Mouse (Mus musculus) bone marrow macrophage, adult 2 months (primary cell): ENCODE measurements around the gene Emilin2. TPM values are rescaled to one million over a fixed set of nuclear protein-coding genes. Genes with fewer than 3 reads are reported as not detected.
"Not testable (repeated sequence)": the region's sequence is repeated elsewhere in the genome, so short reads cannot be mapped to it uniquely, and the experiment has no call there.

Experiments
- H3K27ac ChIP-seq: 2 replicates; pipeline ENCODE4 v1.5.1; 2012; ENCODE audit warnings: low read depth, low read length; ENCODE audit not compliant: insufficient read depth
- H3K4me1 ChIP-seq: 2 replicates; pipeline ENCODE4 v1.6.1; 2012; ENCODE audit warnings: low read length; ENCODE audit not compliant: control insufficient read depth, insufficient read depth
- H3K4me3 ChIP-seq: 2 replicates; pipeline ENCODE4 v1.5.1; 2012; ENCODE audit warnings: mild to moderate bottlenecking, low read length, moderate library complexity; ENCODE audit not compliant: insufficient read depth
- CTCF ChIP-seq: IDR thresholded peaks from 2 replicates; pipeline ENCODE4 v1.5.1; 2012; ENCODE audit warnings: low read depth, mild to moderate bottlenecking, low read length, moderate library complexity
- POLR2A ChIP-seq: IDR thresholded peaks from 2 replicates; pipeline ENCODE4 v1.6.1; 2012; ENCODE audit warnings: mild to moderate bottlenecking, low read depth, low read length, borderline replicate concordance
- polyA plus RNA-seq: library from polyadenylated mRNA; stranded (reverse); fragments of >200 nt; gene quantifications from 2 replicates; pipeline ENCODE4 v1.2.4, GENCODE M21; 2012; ENCODE audit not compliant: missing spikeins, insufficient read depth, insufficient read length

Emilin2 gene
- polyA plus RNA-seq, result 72.4 and 102 TPM in 2 replicates

DNA sequence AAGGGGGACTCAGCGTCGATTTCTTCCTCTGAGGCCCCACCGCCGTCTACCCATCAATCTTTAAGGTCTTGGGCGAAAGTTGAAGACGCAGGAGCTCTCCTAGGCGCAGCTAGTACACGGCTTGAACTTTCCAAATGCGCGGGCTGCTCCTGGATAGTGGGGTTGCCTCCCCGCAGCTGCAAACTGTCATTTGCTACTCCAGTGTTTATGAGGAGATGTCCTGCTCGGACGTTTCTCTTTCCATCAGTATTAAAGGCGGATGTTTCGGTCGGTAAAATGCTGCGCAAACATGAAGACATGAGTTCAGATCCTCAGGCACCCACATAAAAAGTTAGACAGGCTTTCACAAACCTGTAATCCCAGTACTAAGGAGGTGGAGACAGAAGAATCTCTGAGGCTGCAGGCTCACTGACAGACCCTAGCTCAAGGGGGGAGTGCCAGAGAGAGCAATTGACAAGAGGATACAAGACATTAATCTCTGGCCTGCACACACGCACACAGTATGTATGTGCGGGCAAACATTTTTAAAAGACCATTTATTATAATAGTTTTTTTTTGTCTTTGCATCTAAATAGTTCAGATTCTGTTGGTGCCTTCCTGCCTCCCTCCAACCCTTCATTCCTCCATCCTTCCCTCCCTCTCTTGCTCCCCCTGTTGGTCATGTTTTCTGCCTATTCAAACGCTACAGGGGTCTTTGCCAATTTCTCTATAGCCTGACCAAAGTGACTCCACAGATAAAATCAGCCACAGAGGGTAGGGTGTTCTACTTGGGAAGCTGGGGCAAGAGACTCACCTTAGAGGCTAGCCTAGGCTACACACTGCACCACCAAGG, at the start of gene Emilin2:
Gene Emilin2, minus strand, starts transcription at position 639 of the 832 bp plus-strand sequence.
- H3K27ac ChIP-seq, result no peak within 1 kb of the TSS
- peaks cover 23% of the 10 kb centered on the region for H3K4me1 ChIP-seq
- TF ChIP-seq POLR2A (no peak), CTCF (peak; percentile 62)
- peak within 1 kb of the TSS; percentile 89 for H3K4me3 ChIP-seq

GRCm38 (mm10) chr17:71355526-71355925, 43.7 kb upstream of the Emilin2 start:
- Histone ChIP-seq H3K27ac (no peak overlapping the region), H3K4me1 (no peaks in the 10 kb centered on the region), H3K4me3 (no peak overlapping the region)
- no peak for TF ChIP-seq CTCF
- no peak for TF ChIP-seq POLR2A

- H3K27ac ChIP-seq, result no peak overlapping the region
- TF ChIP-seq POLR2A (no peak), CTCF (no peak)
- no peaks in the 10 kb centered on the region for H3K4me1 ChIP-seq
- H3K4me3 ChIP-seq, result no peak overlapping the region
Observed at GRCm38 (mm10) chr17:71354205-71354604, 42.4 kb upstream of the Emilin2 start.

- H3K4me3 ChIP-seq, result no peak overlapping the region
- no peak overlapping the region for H3K27ac ChIP-seq
- H3K4me1 ChIP-seq, result no peaks in the 10 kb centered on the region
- TF ChIP-seq CTCF, result no peak
- no peak for TF ChIP-seq POLR2A
Observed at GRCm38 (mm10) chr17:71348188-71348587, 36.4 kb upstream of the Emilin2 start.

- no peak overlapping the region for H3K27ac ChIP-seq
- H3K4me1 ChIP-seq, result peaks cover 9% of the 10 kb centered on the region
- TF ChIP-seq CTCF, result no peak
- no peak for TF ChIP-seq POLR2A
- H3K4me3 ChIP-seq, result no peak overlapping the region
Observed at GRCm38 (mm10) chr17:71342006-71342405, 30.2 kb upstream of the Emilin2 start.

- Histone ChIP-seq H3K4me3 (no peak overlapping the region), H3K27ac (no peak overlapping the region), H3K4me1 (peaks cover 9% of the 10 kb centered on the region)
- TF ChIP-seq CTCF, result no peak
- no peak for TF ChIP-seq POLR2A
Observed at GRCm38 (mm10) chr17:71338627-71339026, 26.8 kb upstream of the Emilin2 start.

- no peak for TF ChIP-seq CTCF
- no peak for TF ChIP-seq POLR2A
- Histone ChIP-seq H3K4me1 (peaks cover 9% of the 10 kb centered on the region), H3K27ac (no peak overlapping the region), H3K4me3 (no peak overlapping the region)
Observed at GRCm38 (mm10) chr17:71337546-71337945, 25.8 kb upstream of the Emilin2 start.

GRCm38 (mm10) chr17:71336421-71336820, 24.6 kb upstream of the Emilin2 start:
- Histone ChIP-seq H3K4me1 (peaks cover 9% of the 10 kb centered on the region), H3K4me3 (no peak overlapping the region), H3K27ac (no peak overlapping the region)
- TF ChIP-seq POLR2A (no peak), CTCF (no peak)

GRCm38 (mm10) chr17:71332298-71332697, 20.5 kb upstream of the Emilin2 start:
- no peak overlapping the region for H3K4me3 ChIP-seq
- TF ChIP-seq CTCF (no peak), POLR2A (no peak)
- peaks cover 1% of the 10 kb centered on the region; the same call in 1 of the 2 replicates for H3K4me1 ChIP-seq
- H3K27ac ChIP-seq, result no peak overlapping the region

DNA sequence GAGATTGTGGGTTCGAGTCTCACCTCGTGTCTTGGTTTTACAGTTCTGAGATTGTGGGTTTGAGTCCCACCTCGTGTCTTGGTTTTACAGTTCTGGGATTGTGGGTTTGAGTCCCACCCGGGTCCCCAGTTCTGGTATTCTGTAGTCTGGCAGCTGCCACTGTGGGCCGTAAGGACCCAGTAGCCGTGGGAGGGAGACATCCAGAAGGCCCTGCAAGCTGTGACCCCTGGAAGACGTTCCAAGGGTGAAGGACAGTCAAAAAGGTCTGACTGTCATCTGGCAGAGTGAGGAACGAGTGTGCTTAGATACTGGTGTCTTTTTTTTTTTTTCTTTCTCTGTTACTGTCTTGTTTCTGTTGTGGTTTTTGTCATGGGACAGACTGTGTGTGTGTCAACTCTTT, 9.0 kb upstream of the Emilin2 start:
- H3K27ac ChIP-seq, H3K4me3 ChIP-seq, H3K4me1 ChIP-seq: not testable (repeated sequence)
